Mouse (Mus musculus) midbrain, embryonic 13.5 days (tissue): ENCODE data around the gene Armc5. TPM values are rescaled to one million over a fixed set of nuclear protein-coding genes. Genes with fewer than 3 reads are reported as not detected.
A peak's percentile ranks its signal among the peaks of the same experiment; 100 is the strongest.

Experiments used
- ATAC-seq: fragments of 200-750 bp; cut with Nextera tagmentation; 2 replicates; pipeline ENCODE4 v1.8.0; 2017; ENCODE audit warnings: mild to moderate bottlenecking, moderate TSS enrichment, moderate library complexity
- H3K27ac ChIP-seq: fragments of 300-500 bp; sonication (generic); 2 replicates; pipeline ENCODE4 v1.5.1; 2015; ENCODE audit warnings: inconsistent platforms, mild to moderate bottlenecking, moderate library complexity
- H3K27me3 ChIP-seq: fragments of 300-500 bp; sonication (generic); 2 replicates; pipeline ENCODE4 v1.6.1; 2015; ENCODE audit warnings: mild to moderate bottlenecking, inconsistent platforms
- H3K36me3 ChIP-seq: fragments of 300-500 bp; sonication (generic); 2 replicates; pipeline ENCODE4 v1.6.1; 2015; ENCODE audit warnings: mild to moderate bottlenecking, inconsistent platforms
- H3K4me1 ChIP-seq: fragments of 300-500 bp; sonication (generic); replicated peaks from 2 replicates; pipeline ENCODE4 v1.6.1; 2015; ENCODE audit warnings: inconsistent platforms
- H3K4me2 ChIP-seq: fragments of 300-500 bp; sonication (generic); replicated peaks from 2 replicates; pipeline ENCODE4 v1.6.1; 2015; ENCODE audit warnings: moderate library complexity, mild to moderate bottlenecking, inconsistent platforms
- H3K4me3 ChIP-seq: fragments of 300-500 bp; sonication (generic); replicated peaks from 2 replicates; pipeline ENCODE4 v1.5.1; 2015; ENCODE audit warnings: mild to moderate bottlenecking, inconsistent platforms
- H3K9ac ChIP-seq: fragments of 300-500 bp; sonication (generic); replicated peaks from 2 replicates; pipeline ENCODE4 v1.6.1; 2015; ENCODE audit warnings: mild to moderate bottlenecking, inconsistent platforms
- H3K9me3 ChIP-seq: fragments of 300-500 bp; sonication (generic); 2 replicates; pipeline ENCODE4 v1.6.1; 2016; ENCODE audit warnings: mild to moderate bottlenecking, inconsistent platforms
- WGBS: fragments of 180-500 bp; shearing (Covaris S2); methylation state at CpG from one replicate; pipeline ENCODE4 v1.1.7; 2015; 5-methylcytosine and 5-hydroxymethylcytosine counted together
- polyA plus RNA-seq: library from polyadenylated mRNA; unstranded; fragments of >200 nt; fragmentation: Nextera tagmentation; extraction: Ambion mirVana; gene quantifications from 2 replicates; pipeline ENCODE4 v1.2.1, GENCODE M21; 2015

Gene Armc5
- polyA plus RNA-seq, 1 experiment from 2014 or later: 13.9 TPM

DNA sequence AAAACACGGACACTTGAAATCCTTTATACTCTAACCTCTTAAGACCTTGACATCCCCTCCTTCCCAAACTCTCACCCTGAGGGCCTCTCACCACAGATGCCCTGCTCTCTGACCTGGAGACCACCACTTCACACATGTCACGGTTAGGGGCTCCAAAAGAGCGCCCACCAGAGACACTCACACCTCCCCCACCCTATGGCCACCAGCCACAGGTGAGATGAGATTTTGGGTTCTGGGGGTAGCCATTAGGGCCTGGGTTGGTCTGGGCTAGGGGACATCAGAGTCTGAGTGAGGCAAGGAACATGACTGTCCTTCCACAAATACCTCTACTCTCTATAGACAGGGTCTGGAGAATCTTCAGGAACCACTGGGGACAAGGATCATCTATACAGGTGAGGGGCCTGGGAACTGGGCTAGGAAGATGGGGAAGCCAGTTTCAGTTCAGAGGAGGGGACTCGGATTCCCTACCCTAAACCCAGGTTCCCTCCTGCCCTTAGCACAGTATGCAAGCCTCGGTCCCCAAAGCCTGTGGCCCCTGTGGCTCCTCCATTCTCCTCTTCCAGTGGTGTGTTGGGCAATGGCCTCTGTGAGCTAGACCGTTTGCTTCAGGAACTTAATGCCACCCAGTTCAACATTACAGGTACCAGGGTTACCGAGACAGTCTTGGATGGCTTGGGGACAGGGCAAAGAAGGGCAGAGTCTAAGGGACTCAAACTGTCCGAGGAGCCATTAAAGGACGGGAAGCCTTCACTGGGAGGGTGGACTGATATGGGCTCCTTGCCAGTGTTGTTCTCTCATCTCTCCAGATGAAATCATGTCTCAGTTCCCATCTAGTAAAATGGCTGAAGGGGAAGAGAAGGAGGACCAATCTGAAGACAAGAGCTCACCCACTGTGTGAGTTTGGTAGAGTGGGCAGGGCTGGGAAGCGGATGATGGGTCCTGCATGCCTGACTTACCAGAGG, 11.2 kb downstream of the Armc5 start:
- Histone ChIP-seq H3K4me3 (no peak overlapping the region), H3K27me3 (peaks cover 42% of the 10 kb centered on the region), H3K9me3 (no peaks in the 10 kb centered on the region), H3K4me2 (peak overlapping the region; percentile 62; the same call in 1 of the 2 replicates), H3K27ac (no peak overlapping the region), H3K9ac (no peak overlapping the region), H3K4me1 (peaks cover 29% of the 10 kb centered on the region), H3K36me3 (peaks cover 12% of the 10 kb centered on the region)
- 77% methylated on average over 10 of the region's 10 CpGs for WGBS
- no peak for ATAC-seq

DNA sequence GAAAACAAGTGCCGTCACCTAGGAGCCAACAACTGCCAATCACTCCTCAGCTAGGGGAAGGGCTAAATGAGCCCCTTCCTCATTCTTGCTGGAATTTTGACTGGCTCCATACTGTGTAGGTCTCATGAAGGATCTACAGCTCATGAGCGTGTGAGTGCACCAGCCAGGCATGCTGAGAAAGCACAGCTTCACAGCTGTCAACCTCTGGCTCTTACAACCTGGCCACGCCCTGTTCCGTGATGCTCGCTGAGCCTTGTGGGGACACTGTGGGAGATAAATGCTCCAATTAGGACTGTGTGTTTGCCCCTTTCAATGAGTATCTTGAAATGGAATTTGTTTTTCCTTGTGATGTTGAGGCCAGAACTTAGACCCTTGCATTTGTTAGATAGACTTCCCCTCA, 12.9 kb downstream of the Armc5 start:
- WGBS: 77% methylated on average over 5 of the region's 5 CpGs
- no peak overlapping the region for H3K4me2 ChIP-seq
- no peaks in the 10 kb centered on the region for H3K9me3 ChIP-seq
- peaks cover 29% of the 10 kb centered on the region for H3K4me1 ChIP-seq
- peaks cover 34% of the 10 kb centered on the region for H3K27me3 ChIP-seq
- no peak overlapping the region for H3K9ac ChIP-seq
- no peak for ATAC-seq
- no peak overlapping the region for H3K4me3 ChIP-seq
- peaks cover under 1% of the 10 kb centered on the region; the same call in 1 of the 2 replicates for H3K36me3 ChIP-seq
- no peak overlapping the region for H3K27ac ChIP-seq

DNA sequence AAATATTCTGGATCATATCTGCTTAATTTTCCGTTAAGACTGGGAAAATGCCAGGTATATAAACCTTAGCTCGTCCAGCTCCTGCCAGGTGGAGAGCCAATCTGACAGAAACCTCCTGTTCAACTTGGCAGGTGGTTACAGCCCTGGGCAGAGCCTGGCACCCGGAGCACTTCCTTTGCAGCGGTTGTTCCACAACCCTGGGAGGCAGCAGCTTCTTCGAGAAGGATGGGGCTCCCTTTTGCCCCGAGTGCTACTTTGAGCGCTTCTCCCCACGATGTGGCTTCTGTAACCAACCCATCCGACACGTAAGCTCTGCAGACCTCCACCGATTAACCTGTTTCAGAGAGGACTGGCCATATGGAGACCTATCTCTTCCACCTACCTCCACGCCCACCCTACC, 14.8 kb downstream of the Armc5 start:
- no peak for ATAC-seq
- WGBS: 52% methylated on average over 12 of the region's 12 CpGs
- Histone ChIP-seq H3K9ac (no peak overlapping the region), H3K27me3 (peaks cover 32% of the 10 kb centered on the region), H3K4me1 (peaks cover 20% of the 10 kb centered on the region), H3K4me3 (no peak overlapping the region), H3K4me2 (peak overlapping the region; percentile 61), H3K9me3 (no peaks in the 10 kb centered on the region), H3K27ac (no peak overlapping the region), H3K36me3 (no peaks in the 10 kb centered on the region)

DNA sequence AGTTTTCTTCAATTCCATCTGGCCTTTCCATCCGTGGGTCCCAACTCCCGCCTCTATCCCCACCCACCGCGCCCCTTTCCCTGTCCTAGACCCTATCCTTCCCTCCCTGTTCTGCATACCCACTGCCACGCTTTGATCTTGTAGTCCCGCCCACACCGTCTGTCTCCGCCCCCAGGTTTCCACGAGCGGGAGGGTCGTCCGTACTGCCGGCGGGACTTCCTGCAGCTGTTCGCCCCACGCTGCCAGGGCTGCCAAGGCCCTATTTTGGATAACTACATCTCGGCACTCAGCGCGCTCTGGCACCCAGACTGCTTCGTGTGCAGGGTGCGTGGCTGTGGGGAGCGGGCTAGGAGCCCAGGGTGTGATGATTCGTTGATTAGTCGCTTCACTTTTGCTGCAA, 15.5 kb downstream of the Armc5 start:
- Histone ChIP-seq H3K4me1 (peaks cover 14% of the 10 kb centered on the region), H3K27ac (no peak overlapping the region), H3K9ac (peak overlapping the region; percentile 55), H3K36me3 (no peaks in the 10 kb centered on the region), H3K4me3 (peak overlapping the region; percentile 41), H3K4me2 (peak overlapping the region; percentile 61), H3K27me3 (peaks cover 32% of the 10 kb centered on the region), H3K9me3 (no peaks in the 10 kb centered on the region)
- 8% methylated on average over 24 of the region's 24 CpGs for WGBS
- ATAC-seq: peak; percentile 67; the same call in 1 of the 2 replicates

DNA sequence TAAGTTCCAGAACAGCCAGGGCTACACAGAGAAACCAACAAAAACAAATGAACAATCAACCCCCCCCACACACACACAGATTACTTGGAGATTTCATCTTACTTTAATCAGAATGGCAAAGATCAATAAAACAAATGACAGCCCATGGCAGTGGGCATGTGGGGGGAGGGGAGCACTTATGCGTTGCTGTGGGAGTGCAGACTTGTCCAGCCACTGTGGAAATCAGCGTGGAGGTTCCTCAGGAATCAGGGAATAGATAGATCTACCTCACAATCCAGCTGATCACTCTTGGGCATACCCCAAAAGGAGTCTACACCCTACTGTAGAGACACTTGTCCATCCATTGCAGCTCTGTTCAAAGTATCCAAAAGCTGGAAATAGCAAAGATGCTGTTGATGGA, 17.8 kb downstream of the Armc5 start:
- no peaks in the 10 kb centered on the region for H3K9me3 ChIP-seq
- H3K36me3 ChIP-seq: no peaks in the 10 kb centered on the region
- no peak overlapping the region for H3K27ac ChIP-seq
- H3K4me3 ChIP-seq: no peak overlapping the region
- WGBS: 76% methylated on average over 2 of the region's 2 CpGs
- ATAC-seq: no peak
- H3K4me2 ChIP-seq: no peak overlapping the region
- H3K9ac ChIP-seq: no peak overlapping the region
- H3K4me1 ChIP-seq: peaks cover 13% of the 10 kb centered on the region
- H3K27me3 ChIP-seq: peaks cover 19% of the 10 kb centered on the region

DNA sequence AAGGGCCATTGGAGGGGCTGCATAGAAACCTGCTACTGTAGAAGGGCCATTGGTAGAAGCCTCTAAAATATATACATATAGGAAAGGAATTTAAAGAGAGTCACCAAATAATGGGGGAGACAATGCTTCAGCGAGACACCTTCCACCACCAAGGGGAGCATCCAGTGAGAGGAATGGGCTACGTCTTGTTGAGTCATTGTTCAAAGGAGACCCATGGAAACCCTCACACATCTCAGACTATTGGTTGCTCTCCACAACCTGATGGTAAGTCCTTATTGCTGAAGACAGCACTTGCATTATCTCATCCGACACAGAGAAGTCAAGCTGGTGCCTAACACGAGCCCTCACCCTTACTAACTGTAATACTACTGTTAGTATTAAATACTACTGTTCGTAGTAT, 18.6 kb downstream of the Armc5 start:
- no peak overlapping the region for H3K4me3 ChIP-seq
- no peak overlapping the region for H3K4me2 ChIP-seq
- no peak overlapping the region for H3K27ac ChIP-seq
- ATAC-seq: no peak
- H3K36me3 ChIP-seq: no peaks in the 10 kb centered on the region
- H3K9me3 ChIP-seq: no peaks in the 10 kb centered on the region
- no peak overlapping the region for H3K9ac ChIP-seq
- peaks cover 14% of the 10 kb centered on the region for H3K27me3 ChIP-seq
- H3K4me1 ChIP-seq: peaks cover 13% of the 10 kb centered on the region
- WGBS: 88% methylated on average over 5 of the region's 5 CpGs

DNA sequence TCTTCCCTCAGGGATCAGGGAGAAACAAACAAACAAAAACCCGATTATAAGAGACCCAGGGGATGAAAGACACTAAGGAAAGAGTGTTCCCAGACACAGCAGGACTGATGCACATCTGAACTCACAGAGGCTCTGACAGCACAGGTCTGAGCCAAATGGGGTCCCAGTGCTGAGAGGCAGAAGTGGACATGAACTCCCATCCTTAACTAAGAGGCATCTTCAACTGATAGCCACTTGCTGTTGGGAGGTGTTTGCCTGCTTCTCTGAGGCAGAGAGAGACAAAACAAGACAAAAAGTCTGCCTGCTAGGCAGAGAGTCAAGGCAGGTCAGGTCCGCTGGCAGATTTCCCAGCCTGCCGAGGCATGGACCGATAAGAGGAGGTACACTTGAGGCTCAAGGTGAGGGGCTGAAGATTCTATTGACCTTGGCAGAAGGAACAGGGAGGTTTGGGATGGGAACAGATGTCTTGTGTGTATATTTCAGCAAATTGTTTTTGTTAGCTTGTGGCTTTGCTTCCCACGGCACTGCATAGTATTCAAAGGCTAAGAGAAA, 19.7 kb downstream of the Armc5 start:
- H3K27ac ChIP-seq: no peak overlapping the region
- WGBS: 62% methylated on average over 5 of the region's 5 CpGs
- H3K36me3 ChIP-seq: no peaks in the 10 kb centered on the region
- no peak overlapping the region for H3K9ac ChIP-seq
- H3K4me2 ChIP-seq: no peak overlapping the region
- ATAC-seq: no peak
- H3K4me1 ChIP-seq: peaks cover 13% of the 10 kb centered on the region
- no peak overlapping the region for H3K4me3 ChIP-seq
- peaks cover 5% of the 10 kb centered on the region for H3K27me3 ChIP-seq
- no peaks in the 10 kb centered on the region for H3K9me3 ChIP-seq

DNA sequence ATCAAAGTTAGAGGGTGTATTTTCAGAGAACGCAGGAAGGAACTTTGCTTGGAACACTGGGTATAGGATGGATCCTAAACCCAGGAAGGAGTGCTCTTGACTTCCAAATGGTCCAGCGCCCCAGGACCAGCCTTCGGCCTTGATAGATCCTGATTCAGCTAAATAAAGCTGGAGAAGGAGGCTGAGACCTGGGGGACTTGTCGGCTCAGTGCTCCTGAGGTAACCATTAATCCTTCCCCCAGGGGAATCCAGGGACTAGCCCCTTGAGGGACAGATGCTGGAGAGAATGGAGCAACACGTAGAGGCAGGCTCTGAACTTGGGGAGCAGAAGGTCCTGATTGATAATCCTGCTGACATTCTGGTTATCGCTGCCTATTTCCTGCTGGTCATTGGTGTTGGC, 28.3 kb downstream of the Armc5 start, which contains the start of gene Slc5a2:
Gene Slc5a2, plus strand, starts transcription at position 247 of the 400 bp plus-strand sequence.
- Histone ChIP-seq H3K4me3 (no peak within 1 kb of the TSS), H3K27me3 (no peaks in the 10 kb centered on the region; the same call in 1 of the 2 replicates), H3K36me3 (peaks cover 3% of the 10 kb centered on the region), H3K27ac (no peak within 1 kb of the TSS), H3K4me1 (no peaks in the 10 kb centered on the region), H3K9me3 (no peaks in the 10 kb centered on the region), H3K4me2 (no peak within 1 kb of the TSS), H3K9ac (no peak within 1 kb of the TSS)
- no peak for ATAC-seq
- 84% methylated on average over 6 of the region's 6 CpGs for WGBS

DNA sequence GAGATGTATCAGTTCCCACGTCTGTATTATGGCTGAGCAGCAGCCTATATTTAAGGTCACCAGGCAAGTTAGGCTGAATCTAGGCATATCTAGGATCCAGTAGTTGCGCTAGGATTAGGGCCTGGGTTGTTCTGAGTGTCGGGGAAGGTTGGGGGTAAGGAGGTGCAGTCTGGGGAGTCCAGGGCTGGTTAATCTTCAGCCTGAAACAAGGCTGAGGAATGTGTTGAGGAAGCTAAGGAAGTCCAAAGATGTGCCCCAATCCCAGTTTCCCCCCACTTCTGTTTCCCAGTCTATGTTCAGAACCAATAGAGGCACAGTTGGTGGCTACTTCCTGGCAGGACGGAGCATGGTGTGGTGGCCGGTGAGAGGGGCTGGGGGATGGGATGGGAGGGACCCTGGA, 28.9 kb downstream of the Armc5 start:
- 84% methylated on average over 5 of the region's 5 CpGs for WGBS

DNA sequence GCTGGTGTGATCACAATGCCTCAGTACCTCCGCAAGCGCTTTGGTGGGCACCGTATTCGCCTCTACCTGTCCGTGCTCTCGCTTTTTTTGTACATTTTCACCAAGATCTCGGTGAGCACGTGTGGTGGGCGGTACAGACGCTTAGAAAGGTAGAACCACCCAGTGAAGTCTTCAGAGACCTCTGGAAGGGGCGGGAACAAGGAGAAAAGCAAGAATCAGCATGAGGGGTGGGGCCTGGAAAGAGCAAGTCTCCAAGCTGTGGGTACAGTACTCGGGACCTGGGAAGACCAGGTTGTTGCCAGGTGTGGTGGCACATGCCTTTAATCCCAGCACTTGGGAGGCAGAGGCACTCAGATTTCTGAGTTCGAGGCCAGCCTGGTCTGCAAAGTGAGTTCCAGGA, 30.2 kb downstream of the Armc5 start:
- Histone ChIP-seq H3K27ac (no peak overlapping the region), H3K4me1 (no peaks in the 10 kb centered on the region), H3K9me3 (no peaks in the 10 kb centered on the region), H3K36me3 (peaks cover 23% of the 10 kb centered on the region), H3K4me3 (no peak overlapping the region), H3K27me3 (no peaks in the 10 kb centered on the region; the same call in 1 of the 2 replicates), H3K9ac (no peak overlapping the region), H3K4me2 (no peak overlapping the region)
- ATAC-seq: no peak
- WGBS: 65% methylated on average over 13 of the region's 13 CpGs

More for the DNA sequence above, 28.9 kb downstream of the Armc5 start:
- no peaks in the 10 kb centered on the region; the same call in 1 of the 2 replicates for H3K27me3 ChIP-seq
- peaks cover 10% of the 10 kb centered on the region for H3K36me3 ChIP-seq
- H3K9ac ChIP-seq: no peak overlapping the region
- no peaks in the 10 kb centered on the region for H3K9me3 ChIP-seq
- no peaks in the 10 kb centered on the region for H3K4me1 ChIP-seq
- no peak overlapping the region for H3K4me2 ChIP-seq
- ATAC-seq: no peak
- H3K4me3 ChIP-seq: no peak overlapping the region
- no peak overlapping the region for H3K27ac ChIP-seq

DNA sequence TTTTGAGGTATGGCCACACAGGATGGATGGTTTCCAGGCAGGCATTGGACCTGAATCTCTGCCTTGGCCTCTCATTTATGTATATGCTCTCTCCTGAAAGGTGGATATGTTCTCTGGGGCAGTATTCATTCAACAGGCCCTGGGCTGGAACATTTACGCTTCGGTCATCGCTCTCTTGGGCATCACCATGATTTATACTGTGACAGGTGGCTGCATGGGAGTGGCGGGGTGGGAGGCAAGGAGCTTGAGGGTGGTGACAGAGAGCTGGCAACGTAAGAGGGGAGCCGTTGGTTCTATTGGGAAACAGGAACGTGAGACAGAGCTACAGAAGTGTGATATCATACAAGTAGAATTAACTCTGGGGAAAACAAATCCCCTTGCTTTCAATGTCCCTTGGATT, 30.7 kb downstream of the Armc5 start:
- H3K27ac ChIP-seq: no peak overlapping the region
- H3K4me1 ChIP-seq: no peaks in the 10 kb centered on the region
- WGBS: 92% methylated on average over 7 of the region's 7 CpGs
- H3K27me3 ChIP-seq: no peaks in the 10 kb centered on the region; the same call in 1 of the 2 replicates
- H3K9ac ChIP-seq: no peak overlapping the region
- no peaks in the 10 kb centered on the region for H3K9me3 ChIP-seq
- peaks cover 25% of the 10 kb centered on the region for H3K36me3 ChIP-seq
- ATAC-seq: no peak
- H3K4me2 ChIP-seq: no peak overlapping the region
- H3K4me3 ChIP-seq: no peak overlapping the region

DNA sequence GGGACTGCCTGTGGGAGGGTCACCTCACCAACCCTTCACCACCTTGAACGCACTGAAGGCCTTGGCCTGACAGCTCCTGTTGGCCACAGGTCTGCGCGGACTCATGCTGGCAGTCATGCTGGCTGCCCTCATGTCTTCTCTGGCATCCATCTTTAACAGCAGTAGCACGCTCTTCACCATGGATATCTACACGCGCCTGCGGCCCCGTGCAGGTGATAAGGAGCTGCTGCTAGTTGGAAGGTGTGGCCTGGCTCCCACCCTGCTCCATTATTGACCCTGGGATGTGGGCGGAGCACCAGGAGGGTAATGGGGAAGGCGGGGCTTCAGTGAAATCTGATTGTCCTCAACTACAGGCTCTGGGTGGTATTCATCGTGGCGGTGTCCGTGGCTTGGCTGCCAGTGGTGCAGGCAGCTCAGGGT, 33.3 kb downstream of the Armc5 start:
- 65% methylated on average over 13 of the region's 13 CpGs for WGBS
- H3K36me3 ChIP-seq: peaks cover 49% of the 10 kb centered on the region
- H3K4me3 ChIP-seq: no peak overlapping the region
- no peaks in the 10 kb centered on the region for H3K4me1 ChIP-seq
- no peaks in the 10 kb centered on the region for H3K27me3 ChIP-seq
- H3K9ac ChIP-seq: no peak overlapping the region
- ATAC-seq: no peak
- no peaks in the 10 kb centered on the region for H3K9me3 ChIP-seq
- no peak overlapping the region for H3K27ac ChIP-seq
- no peak overlapping the region for H3K4me2 ChIP-seq
